Mouse (Mus musculus) frontal cortex, postnatal 10 days (tissue): ENCODE results near the gene Micu1.

ENCODE experiments used
- DNase-seq, 2 experiments: peaks; one replicate each; pipeline ENCODE4 v3.0.0; 2022; ENCODE audit warnings: low spot score in 2 of 2, mixed read lengths in 1 of 2

Micu1 gene

DNA sequence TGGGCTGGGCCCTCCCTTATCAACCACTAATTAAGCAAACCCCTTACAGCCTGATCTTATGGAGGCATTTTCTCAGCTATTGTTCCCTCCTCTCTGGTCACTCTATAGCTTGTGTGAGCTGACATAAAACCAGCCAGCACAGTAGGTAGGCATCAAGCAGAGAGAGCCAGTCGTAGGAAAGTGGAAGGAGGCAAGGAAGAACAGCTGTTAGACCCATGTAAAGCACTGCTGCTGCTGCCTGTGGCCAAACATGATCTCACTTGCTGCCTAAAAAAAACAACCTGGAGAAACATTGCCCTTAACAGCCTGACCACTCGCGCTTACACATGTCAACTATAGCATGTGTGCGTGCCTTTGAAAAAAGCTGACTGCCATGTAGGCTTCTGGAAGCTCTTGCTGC, 19.3 kb downstream of the Micu1 start:
- DNase-seq = no peak

DNA sequence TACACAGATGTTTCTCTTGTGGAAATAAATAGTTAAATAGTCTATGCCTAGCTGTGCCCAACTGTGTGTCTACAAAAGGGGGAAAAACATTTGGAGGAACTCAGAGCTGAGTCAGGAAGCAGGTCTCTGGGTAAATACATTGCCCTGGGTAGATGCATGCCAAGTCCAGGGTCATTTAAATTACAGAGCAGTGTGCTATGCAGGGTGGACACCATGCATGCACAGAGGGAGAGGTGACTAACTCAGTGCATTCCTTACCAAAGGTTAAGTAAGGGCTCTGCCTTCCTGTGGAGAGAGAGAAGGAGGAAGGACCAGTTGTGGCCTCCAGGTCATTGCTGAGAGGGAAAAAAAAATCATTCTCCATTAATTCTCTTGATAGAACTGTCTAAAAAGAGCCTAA, 22.4 kb downstream of the Micu1 start:
- DNase-seq = no peak

DNA sequence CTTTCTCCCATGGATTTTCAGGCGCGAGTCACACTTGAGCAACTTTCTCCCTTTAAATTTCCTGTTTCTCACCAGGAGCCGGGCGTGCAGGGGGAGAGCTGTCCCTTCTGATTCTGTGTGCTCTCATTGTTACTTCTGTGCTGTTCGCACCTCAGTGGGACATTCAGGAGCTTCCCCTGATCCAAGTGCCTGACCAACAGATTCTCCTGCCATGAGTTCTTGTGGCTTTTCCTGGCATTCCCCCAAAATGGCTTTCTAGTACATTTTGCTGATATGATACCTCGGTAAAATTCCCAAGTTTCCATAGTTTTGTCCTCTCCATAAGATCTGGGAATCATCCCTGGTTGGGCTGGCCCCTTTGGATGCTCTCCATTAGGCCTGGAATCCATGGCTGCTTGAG, 25.0 kb downstream of the Micu1 start:
- DNase-seq = no peak

- DNase-seq = no peak
These were observed 27.0 kb downstream of the Micu1 start for GRCm38 (mm10) chr10:59729261-59729660.

DNA sequence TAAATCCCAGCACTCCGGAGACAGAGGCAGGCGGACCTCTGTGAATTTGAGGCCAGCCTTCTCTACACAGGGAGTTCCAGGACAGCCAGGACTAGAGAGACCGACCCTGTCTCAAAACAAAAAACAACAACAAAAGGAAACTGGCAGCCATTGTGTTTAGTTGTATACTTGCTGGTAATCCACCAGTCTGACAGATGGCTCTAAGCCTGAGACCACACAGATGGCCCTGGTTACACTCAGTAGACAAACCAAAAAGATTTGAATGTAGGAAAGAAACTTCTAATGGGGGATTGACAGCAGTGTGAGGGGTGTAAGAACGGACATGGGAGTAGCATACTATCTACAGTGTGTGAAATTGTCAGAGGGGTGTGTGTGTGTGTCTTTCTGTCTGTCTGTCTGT, 27.6 kb downstream of the Micu1 start:
- no peak for DNase-seq

- no peak for DNase-seq
These were observed 33.8 kb downstream of the Micu1 start for GRCm38 (mm10) chr10:59736027-59736598.

GRCm38 (mm10) chr10:59741448-59741847, 39.2 kb downstream of the Micu1 start:
- no peak for DNase-seq

GRCm38 (mm10) chr10:59743397-59743796, 41.1 kb downstream of the Micu1 start:
- DNase-seq = no peak

DNA sequence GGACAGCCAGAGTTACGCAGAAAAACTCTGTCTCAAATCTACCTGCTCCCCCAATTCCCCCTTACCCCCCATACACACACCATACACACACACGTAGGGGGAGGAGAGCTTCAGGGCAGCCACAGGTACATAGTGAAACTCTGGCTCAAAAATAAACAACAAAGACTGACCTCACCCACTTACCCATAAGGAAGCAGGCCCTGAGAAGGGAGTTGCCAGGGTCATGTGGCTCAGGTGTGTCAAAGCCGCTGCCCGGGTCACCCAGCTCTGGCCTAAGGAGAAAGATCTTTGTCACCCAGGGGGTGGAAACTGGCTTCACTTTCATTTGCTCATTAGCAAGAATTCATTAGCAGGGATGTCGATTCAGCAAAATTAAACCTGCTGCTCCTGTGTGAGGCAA, 41.7 kb downstream of the Micu1 start:
- no peak for DNase-seq

DNA sequence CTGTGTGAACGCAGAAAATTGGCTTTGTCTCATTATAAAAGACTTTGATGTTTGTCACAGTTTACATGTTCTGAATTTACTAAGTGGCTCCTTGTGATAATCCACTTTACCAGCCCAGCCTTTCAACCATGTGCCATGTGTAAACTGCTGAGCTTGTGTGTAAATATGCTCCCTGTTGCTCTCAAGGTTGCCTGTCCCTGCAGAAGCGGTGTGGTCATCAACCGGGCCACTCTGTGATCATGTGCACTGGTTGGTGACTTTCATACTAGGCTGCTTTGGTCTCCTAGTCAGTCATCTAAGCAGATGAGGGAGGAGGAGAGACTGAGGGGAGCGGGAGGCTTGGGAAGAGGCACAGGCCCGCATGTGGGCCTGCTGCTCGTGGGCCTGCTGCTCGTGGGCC, 45.1 kb downstream of the Micu1 start:
- no peak for DNase-seq

GRCm38 (mm10) chr10:59748699-59749200, 46.5 kb downstream of the Micu1 start:
- DNase-seq = no peak

DNA sequence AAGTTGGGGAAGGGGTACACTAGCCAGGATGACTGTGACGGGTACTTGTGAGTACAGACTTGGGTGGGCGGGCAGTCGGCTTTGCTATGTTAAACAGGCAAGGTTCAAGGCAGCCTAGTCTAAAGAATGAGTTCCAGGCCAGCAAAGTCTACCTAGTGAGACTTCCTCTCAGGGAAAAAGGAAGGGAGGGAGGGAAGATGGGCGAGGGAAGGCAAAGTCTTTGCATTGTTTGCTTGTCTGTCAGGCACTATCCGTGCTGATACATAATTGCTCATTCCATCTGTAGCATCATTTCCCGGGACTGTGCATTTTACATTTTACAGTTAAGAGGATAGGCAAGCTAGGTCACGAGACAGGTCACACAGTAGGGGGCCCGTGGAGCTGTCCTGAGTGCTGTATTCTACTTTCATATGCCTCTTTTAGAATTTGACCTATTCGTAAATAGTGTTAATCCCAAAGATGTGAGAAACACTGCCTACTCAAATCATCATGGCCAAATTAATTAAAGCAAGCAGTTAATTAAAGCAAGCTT, 51.3 kb downstream of the Micu1 start:
- DNase-seq = no peak

GRCm38 (mm10) chr10:59754104-59754503, 51.8 kb downstream of the Micu1 start:
- no peak for DNase-seq

GRCm38 (mm10) chr10:59754901-59755300, 52.6 kb downstream of the Micu1 start:
- no peak for DNase-seq

DNA sequence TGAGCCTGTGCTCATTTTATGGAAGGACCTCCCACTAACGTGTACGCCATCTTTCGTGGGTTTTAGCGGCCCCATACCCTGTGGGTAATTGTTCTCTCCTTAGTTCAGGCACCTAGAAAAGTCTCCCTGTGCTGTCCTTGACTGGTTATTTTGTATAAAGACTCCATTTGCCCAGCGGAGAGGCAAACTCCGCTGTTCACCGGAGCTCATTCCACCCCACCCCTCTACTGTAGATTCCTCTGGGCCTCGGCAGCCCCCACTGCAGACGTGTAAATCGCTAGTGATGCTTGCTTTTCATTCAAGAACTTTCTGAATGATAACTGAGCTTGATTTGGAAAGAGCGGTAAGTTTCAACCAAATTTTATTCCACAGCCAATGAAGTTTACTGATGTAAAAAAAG, 53.4 kb downstream of the Micu1 start:
- no peak for DNase-seq

- no peak for DNase-seq
These were observed 53.8 kb downstream of the Micu1 start for GRCm38 (mm10) chr10:59756090-59756489.

- no peak for DNase-seq
These were observed 54.3 kb downstream of the Micu1 start for GRCm38 (mm10) chr10:59756570-59756969.

- DNase-seq = no peak
These were observed 62.5 kb downstream of the Micu1 start for GRCm38 (mm10) chr10:59764781-59765180.

DNA sequence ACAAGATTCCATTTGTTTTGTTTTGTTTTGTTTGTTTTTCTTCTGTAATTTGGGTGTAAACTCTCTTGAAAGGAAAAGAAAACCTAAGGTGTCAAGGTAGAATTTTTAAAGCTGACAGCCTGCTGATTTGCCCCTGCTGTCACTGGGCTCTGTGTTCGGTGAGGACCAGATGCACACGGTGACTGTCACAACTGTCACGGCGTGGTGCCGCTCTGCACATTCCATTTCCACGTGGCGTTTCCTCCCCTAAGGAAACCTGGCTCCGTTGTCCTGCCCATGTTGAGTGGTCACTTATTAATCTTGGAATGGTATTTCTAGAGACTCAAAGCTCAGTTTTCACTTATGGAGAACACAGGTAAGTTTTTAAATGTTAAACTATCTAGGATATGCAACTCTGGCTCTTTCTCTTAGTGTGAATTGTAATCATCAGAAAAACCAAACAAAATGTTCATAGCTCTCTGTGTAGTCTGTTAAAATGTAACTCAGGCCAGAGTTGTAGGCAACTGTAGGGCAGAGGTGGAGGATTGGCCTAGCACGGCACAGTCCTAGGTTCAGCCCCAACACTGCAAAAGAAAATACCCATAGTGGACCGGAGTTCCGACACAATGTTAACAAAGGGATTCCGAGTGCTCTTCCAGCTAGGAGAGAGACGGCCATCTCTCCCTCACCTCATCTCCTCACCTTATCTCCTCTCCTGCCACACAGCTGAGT, 66.2 kb downstream of the Micu1 start:
- no peak for DNase-seq

DNA sequence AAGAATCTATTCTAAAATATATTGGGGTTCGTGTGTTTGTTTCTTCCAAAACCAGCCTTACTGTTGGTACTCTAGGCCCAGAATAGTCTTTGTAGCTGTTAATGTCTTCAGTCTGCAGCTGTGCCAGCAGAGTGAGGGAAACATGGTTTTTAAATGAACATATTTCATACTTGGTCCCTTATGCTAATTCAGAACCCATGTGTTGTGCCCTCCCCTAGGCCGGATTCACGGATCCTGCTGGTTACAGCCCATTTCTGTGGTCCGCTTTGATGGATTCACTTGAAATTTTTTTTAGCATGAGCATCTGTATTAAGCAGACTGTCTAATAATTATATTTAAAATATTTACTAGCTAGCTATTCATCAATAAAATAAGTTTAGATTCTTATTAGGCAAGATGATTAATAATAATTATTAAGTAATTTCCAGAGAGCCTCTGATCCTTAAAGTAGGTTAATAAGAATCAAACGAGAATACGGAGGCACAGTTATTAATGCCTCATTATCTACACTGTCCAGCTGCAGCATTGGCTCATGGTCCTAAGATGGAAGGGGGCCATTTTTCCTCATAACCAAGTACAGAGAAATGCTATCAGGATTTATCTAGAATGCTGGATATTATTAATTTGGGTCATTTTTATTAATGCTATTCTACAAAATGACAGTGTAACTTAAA, 69.2 kb downstream of the Micu1 start:
- DNase-seq = no peak

GRCm38 (mm10) chr10:59772049-59772397, 69.7 kb downstream of the Micu1 start:
- no peak for DNase-seq

- peak in 1 of 2 experiments; percentile 19 for DNase-seq
These were observed 71.3 kb downstream of the Micu1 start for GRCm38 (mm10) chr10:59773441-59774140.
